Mouse (Mus musculus) fibroblast of lung, adult 2 months (primary cell): ENCODE measurements around the gene Hist1h3f.
"Not testable (repeated sequence)": the region's sequence is repeated elsewhere in the genome, so short reads cannot be mapped to it uniquely, and the experiment has no call there.

ENCODE experiments used
- DNase-seq: peaks from one replicate; pipeline ENCODE4 v3.0.0-alpha.2; 2011; ENCODE audit warnings: low read depth

Gene Hist1h3f

DNA sequence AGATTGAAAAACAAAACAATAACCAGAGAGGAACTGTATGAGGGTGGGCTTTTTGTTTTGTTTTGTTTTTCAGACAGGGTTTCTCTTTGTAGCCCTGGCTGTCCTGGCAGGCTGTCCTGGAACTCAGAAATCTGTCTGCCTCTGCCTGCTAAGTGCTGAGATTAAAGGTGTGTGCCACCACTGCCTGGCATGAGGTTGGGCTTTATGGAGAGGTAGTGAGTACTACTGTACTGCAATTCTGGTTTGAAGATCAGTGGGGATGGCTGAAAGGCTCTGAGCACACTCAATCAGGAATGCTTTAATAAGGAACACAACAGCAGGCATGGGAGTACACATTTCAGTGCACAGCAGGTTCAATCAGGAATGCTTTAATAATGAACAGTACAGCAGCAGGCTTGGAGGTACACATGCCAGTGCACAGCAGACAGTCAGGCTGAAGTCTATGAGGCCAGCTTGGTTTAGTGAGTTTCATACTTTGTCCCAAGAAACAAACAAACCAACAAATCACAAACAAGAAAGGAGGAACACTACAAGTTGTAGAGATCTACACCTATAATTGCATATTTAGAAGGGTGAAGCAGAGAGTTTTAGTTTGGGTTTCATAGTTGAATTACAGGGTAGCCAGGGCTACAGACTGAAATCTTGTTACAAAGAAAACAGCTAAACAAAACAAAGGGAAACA is 39.7 kb downstream of the Hist1h3f start:
- no peak for DNase-seq

DNA sequence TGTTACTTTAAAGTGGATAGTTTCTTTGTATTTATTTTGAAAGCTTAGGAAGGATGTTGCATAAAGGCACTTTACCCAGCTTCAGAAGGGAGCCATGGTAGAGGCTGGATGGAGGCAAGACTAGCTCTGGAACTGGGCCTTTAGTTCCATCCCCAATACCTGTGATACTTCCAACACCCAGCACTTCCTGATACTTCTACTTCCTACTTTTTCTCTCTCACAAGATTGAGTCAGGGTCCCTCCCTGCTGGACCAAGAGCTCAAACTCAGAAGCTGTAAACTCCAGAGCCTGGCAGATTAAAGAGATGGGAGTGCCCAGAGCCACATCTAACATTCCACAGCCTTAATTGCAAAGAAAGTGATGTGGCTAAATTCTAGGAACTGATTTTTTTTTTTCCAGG is 40.5 kb downstream of the Hist1h3f start:
- no peak for DNase-seq

DNA sequence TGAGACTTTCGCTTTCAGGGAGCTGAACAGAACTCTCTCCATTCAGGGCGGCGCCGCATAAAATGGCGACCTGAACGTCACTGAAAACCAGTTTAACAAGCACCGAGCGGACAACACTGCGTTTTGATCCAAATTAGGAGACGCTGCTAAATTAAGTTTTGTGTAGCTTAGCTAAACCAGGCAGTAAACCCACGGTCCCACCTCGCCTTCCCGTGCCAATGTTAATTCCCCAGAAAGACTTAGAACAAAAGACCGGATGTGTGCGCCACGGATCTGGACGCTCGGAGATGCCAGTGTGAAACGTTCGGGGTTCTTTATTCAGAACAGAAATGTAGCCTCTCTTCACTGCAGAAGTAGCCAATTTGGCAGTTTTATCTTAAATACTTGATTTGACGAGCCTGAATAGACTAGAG is 41.2 kb downstream of the Hist1h3f start:
- DNase-seq, result no peak

DNA sequence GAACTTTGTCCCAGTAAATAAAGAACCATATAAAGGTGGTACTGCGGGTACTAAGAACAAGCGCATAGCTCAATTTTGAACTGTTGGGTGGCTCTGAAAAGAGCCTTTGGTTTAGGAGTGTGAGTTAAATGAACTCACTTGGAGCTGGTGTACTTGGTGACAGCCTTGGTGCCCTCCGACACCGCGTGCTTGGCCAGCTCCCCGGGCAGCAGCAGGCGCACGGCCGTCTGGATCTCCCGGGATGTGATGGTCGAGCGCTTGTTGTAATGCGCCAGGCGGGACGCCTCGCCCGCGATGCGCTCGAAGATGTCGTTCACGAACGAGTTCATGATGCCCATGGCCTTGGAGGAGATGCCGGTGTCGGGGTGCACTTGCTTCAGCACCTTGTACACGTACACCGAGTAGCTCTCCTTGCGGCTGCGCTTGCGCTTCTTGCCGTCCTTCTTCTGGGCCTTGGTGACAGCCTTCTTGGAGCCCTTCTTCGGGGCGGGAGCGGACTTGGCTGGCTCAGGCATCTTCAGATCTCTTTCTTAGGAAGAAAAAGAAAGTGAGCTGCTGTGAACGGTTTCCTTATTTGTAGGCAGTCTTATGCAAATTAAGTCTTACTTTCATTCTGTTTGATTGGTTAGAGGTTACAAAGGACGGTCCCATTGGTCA is 41.7 kb downstream of the Hist1h3f start:
- peak; percentile 90 for DNase-seq

DNA sequence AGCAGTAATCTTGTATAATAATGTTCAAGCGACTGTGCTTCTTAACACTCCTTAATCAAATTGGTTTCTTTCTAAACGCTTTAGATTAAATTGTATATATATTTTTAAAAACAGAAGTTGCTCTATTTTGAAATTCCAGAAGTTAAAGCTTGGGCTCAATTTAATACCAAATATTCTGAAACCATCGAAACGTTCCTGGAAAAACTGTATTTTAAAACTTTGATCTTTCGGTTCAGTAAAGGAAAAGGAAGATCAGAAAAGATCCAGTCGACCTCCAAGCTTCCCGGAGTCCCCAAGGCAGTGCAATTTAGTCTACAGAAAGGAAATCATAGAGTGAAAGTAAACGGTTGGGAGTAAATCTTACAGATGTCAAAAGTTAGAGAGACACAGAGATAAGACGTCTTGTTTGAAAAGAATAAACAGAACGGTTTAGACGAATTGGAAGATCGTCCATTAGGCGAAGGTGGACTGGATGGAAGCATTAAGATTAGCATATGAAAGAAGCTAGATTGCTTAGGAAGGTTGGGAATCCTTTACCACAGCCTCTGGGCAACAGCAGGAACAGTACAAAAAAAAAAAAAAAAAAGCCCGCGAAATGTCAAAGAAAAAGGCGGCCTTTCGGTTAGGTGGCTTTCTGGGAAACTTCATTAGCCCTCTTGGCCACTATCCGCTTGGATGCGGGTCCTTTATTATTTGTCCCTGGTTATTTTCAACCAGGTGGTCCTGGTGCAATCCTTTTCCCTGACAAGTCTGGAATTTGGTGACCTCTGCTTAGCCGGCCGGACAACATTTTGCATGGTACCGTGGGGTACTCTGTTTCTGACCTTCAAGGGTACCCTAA is 42.5 kb downstream of the Hist1h3f start:
- no peak for DNase-seq

DNA sequence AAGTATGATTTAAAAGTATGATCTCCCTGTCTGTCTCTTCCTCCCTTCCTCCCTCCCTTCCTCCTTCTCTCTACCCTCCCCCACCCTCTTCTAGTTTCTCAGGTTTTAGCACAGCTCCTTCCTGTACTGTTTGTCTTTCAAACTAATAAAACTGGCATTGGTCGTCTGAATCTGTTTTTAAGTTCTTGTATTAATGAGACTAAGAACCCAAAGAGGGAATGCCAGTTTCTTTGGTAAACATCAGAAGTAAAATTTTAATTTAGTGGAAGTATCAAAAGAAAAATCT is 43.0 kb downstream of the Hist1h3f start:
- DNase-seq, result no peak

DNA sequence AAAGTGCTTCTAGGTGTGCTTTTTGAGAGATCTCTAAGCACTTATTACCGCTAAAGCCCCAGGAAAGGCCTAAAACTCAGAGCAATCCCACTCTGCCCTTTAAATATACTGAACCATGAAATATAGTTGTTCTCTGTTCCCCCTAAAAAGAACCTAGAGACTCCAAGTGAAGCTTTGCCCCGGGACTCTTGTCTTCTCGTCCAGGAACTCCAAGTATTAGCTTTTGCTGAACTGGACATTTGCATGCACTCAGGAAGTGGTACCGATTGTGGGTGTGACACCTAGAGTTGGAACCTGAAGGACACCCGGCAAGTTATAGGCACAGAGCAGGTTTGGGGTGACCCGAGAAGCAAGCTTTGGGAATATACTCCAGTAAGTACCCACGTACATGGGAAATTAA is 47.4 kb downstream of the Hist1h3f start:
- no peak for DNase-seq

DNA sequence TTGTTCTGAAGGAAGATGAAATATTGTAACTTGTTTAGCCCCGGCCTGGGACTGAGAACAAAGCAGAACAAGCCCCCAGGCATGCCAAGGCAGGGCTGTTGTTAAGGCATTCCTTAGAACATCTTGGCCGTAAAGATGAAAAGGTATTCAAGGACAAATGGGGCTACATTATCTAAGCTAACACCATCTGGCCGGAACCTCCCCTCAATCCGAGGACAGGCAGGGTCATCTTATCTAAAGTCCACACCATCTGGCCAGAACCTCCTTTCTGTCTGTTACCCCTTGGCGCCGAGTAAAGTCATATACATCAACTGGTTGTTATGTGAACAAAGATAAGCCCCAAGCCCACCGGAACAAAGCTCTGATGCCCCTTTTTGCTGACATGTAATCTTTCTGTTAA is 48.0 kb downstream of the Hist1h3f start:
- not testable (repeated sequence) for DNase-seq

DNA sequence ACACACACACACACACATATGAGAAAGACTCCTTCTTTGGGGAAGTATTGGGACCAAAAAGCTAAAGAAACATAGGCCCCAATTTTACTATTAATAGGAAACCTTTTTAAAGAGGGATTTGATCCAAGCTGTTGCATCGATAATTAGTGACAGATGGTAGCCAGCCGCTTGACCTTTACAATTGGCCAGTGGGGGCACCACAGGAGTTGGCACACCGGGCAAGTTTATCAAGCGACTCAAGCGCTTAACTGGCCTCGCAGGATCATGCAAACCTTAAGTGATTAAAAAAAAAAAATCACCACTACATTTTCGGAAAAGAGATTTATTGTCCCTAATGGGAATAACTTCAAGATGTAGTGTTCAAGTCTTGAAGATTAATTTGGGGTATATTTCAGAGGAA is 48.8 kb downstream of the Hist1h3f start:
- no peak for DNase-seq

DNA sequence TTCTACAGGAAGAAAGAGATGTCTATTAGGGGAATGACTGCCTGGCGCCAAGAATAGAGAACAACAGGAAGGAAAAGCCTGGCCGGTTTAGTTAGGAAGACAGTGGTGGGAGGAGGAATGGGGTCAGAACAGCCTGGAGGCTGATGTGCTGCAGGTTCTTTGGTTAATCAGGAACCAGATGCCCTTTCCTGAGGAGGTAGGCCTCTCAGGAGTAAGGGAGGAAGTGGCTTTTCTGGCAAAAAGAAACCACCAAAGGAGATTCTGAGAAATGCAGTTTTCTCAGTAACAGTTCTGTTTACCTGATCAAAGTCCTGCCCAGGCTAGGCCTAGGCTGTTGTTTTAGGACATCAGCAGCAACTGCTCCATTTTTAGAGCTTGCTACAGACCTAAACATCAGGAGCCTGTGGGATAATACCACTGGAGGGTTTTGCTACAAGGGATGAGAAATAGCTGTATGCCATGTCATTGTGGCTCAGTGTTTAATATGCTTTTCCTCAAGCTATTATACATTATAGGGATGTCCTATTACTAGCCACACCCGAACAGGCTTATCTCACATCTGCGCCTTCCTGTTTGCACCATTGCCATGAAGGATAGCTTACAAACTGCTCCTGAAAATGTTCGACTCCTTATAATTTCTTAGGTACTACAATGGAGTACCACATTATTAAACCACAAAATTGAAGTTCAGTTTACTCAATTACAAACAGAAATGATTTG is 49.4 kb downstream of the Hist1h3f start:
- DNase-seq, result no peak
